Mouse (Mus musculus): Measurements from ENCODE around the gene Prmt2. TPM values are rescaled to one million over a fixed set of nuclear protein-coding genes. Genes with fewer than 3 reads are reported as not detected.

Prmt2 gene
- total RNA-seq, 2 experiments from 2014 or later: 54.8 to 61.6 TPM

GRCm38 (mm10) chr10:76229627-76230026 is 8.0 kb downstream of the Prmt2 start:
- intact Hi-C loops (cut with DNase I): no loop called here
- no peak for DNase-seq (ENCODE audit: low spot score in 2 of 2)

GRCm38 (mm10) chr10:76225944-76226343 is 11.7 kb downstream of the Prmt2 start:
- no peak for DNase-seq (ENCODE audit: low spot score in 2 of 2)
- intact Hi-C loops (cut with DNase I): no loop called here

- DNase-seq (ENCODE audit: low spot score in 2 of 2): no peak
- intact Hi-C loops (cut with DNase I): no loop called here
Observed at GRCm38 (mm10) chr10:76218240-76218639, 19.4 kb downstream of the Prmt2 start.

- DNase-seq (ENCODE audit: low spot score in 2 of 2): no peak
- intact Hi-C loops (cut with DNase I): no loop called here
Observed at GRCm38 (mm10) chr10:76217056-76217455, 20.6 kb downstream of the Prmt2 start.

GRCm38 (mm10) chr10:76214161-76214560 is 23.5 kb downstream of the Prmt2 start:
- intact Hi-C loops (cut with DNase I): no loop called here

GRCm38 (mm10) chr10:76212121-76212520 is 25.5 kb downstream of the Prmt2 start:
- no peak for DNase-seq (ENCODE audit: low spot score in 2 of 2)
- intact Hi-C loops (cut with DNase I): no loop called here

More at GRCm38 (mm10) chr10:76214161-76214560, 23.5 kb downstream of the Prmt2 start:
- no peak for DNase-seq (ENCODE audit: low spot score in 2 of 2)

GRCm38 (mm10) chr10:76210806-76211205 is 26.9 kb downstream of the Prmt2 start:
- intact Hi-C loops (cut with DNase I): no loop called here
- no peak for DNase-seq (ENCODE audit: low spot score in 2 of 2)

- no peak for DNase-seq (ENCODE audit: low spot score in 2 of 2)
- intact Hi-C loops (cut with DNase I): no loop called here
Observed at GRCm38 (mm10) chr10:76209241-76209640, 28.4 kb downstream of the Prmt2 start.

- intact Hi-C loops (cut with DNase I): no loop called here
- DNase-seq (ENCODE audit: low spot score in 2 of 2): no peak
Observed at GRCm38 (mm10) chr10:76207262-76207796, 30.3 kb downstream of the Prmt2 start.

- intact Hi-C loops (cut with DNase I): no loop called here
- peak; percentile 35 to 52 for DNase-seq (ENCODE audit: low spot score in 2 of 2)
Observed at GRCm38 (mm10) chr10:76203798-76204283, 33.8 kb downstream of the Prmt2 start.

GRCm38 (mm10) chr10:76201978-76202377 is 35.7 kb downstream of the Prmt2 start:
- peak; percentile 76 to 77 for DNase-seq (ENCODE audit: low spot score in 2 of 2)
- intact Hi-C loops (cut with DNase I): no loop called here

GRCm38 (mm10) chr10:76201416-76201815 is 36.2 kb downstream of the Prmt2 start:
- intact Hi-C loops (cut with DNase I): no loop called here
- no peak for DNase-seq (ENCODE audit: low spot score in 2 of 2)

GRCm38 (mm10) chr10:76188010-76188409 is 49.7 kb downstream of the Prmt2 start:
- intact Hi-C loops (cut with DNase I): loop anchor here (10.0 kb wide), 1 partner anchor 123 kb away; no protein-coding TSS in a partner anchor

GRCm38 (mm10) chr10:76185216-76185615 is 52.4 kb downstream of the Prmt2 start:
- intact Hi-C loops (cut with DNase I): loop anchor here (10.0 kb wide), 1 partner anchor 120 kb away; no protein-coding TSS in a partner anchor
- no peak for DNase-seq (ENCODE audit: low spot score in 2 of 2)

More at GRCm38 (mm10) chr10:76188010-76188409, 49.7 kb downstream of the Prmt2 start:
- no peak for DNase-seq (ENCODE audit: low spot score in 2 of 2)

- DNase-seq (ENCODE audit: low spot score in 2 of 2): no peak
- intact Hi-C loops (cut with DNase I): no loop called here
Observed at GRCm38 (mm10) chr10:76174899-76175298, 62.8 kb downstream of the Prmt2 start.

- no peak for DNase-seq (ENCODE audit: low spot score in 2 of 2)
- intact Hi-C loops (cut with DNase I): no loop called here
Observed at GRCm38 (mm10) chr10:76158009-76158408, 79.7 kb downstream of the Prmt2 start.

- intact Hi-C loops (cut with DNase I): no loop called here
- DNase-seq (ENCODE audit: low spot score in 2 of 2): no peak
Observed at GRCm38 (mm10) chr10:76157528-76157927, 80.1 kb downstream of the Prmt2 start.

Small RNAs within 50 kb of the gene (microRNA-seq; reads per million reads assigned to microRNA genes)
- 0 reads per million in 2 experiments for gene Mir678

Other genes starting within 250 kb of the Prmt2 start
- 10 to 100 TPM; 13.3 to 16.9 TPM for gene Zfp280b, start 205.2 kb downstream of the Prmt2 start, total RNA-seq (2021)
- gene Slc5a4b, start 126.9 kb downstream of the Prmt2 start, total RNA-seq (2021): not detected
- not detected for gene Slc5a4a, start 90.4 kb downstream of the Prmt2 start, total RNA-seq (2021)
- 100 to 1,000 TPM; 135 to 140 TPM for gene S100b, start 16.0 kb upstream of the Prmt2 start, total RNA-seq (2021)
- gene Dip2a, start 107.4 kb upstream of the Prmt2 start, total RNA-seq (2021): 10 to 100 TPM; 52.7 to 57.4 TPM
- not detected for gene AC141477.1, start 202.6 kb upstream of the Prmt2 start, total RNA-seq (2021)
- 10 to 100 TPM; 20.0 to 20.3 TPM for gene Pcnt, start 204.9 kb upstream of the Prmt2 start, total RNA-seq (2021)
- gene 2610028H24Rik, start 211.2 kb upstream of the Prmt2 start, total RNA-seq (2021): not detected
- 10 to 100 TPM; 51.1 to 56.9 TPM for gene Mcm3ap, start 231.1 kb upstream of the Prmt2 start, total RNA-seq (2021)
- gene Ybey, start 231.2 kb upstream of the Prmt2 start, total RNA-seq (2021): 1 to 10 TPM; 3.8 to 4.4 TPM